Mouse (Mus musculus) megakaryocyte, embryonic 14.5 days (primary cell): ENCODE results near the gene Tmem150b.

Source experiments
- FLI1 ChIP-seq: IDR thresholded peaks from 2 replicates; pipeline ENCODE4 v1.6.1; 2012; ENCODE audit warnings: low read length, inconsistent platforms, mixed read lengths
- GATA1 ChIP-seq: IDR thresholded peaks from 3 replicates; pipeline ENCODE4 v1.6.1; 2012; ENCODE audit warnings: mixed read lengths, low read length, inconsistent platforms, borderline replicate concordance

DNA sequence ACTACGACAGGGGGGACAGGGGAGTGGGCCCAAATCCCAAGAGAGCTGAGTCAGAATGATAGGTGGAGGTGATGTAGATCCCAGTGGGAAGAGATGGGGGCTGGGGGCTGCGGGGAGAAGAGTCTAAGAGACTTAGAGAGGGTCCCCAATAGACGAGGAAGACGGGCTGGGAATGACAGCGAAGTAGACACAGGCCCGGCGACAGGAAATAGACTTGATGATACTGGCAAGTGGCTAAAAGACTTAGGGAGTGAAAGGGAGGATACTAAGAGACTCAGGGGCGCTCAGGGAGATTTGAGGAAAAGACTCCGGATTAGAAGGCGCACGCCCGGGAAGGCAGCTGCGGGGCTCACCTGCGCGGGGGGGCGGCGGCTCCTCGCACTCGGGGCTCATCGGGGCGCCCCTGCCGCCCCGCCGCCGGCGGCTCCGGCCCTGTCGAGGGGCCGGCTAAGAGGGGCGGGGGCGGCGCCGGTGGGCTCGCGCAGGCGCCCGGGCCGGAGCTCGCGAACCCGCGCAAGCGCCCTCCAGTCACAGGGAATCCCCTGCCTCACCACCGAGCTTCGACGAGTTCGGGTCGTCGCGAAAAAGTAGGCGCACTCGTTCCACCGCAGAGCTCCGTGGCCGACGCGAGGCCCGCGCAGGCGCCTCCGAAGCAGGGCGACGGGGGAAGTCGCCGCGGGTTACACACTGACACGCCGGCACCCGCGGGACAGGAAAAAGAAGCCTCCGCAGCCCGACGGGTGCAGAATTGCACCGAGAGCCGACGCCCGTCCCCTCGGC lies 66.7 kb downstream of the Tmem150b start:
- TF ChIP-seq GATA1 (no peak), FLI1 (no peak)
